Mouse (Mus musculus) fat pad, adult 2 months (tissue): ENCODE measurements around the gene Trmt61a.
A peak's percentile ranks its signal among the peaks of the same experiment; 100 is the strongest.

Source experiments
- DNase-seq: peaks from one replicate; pipeline ENCODE4 v3.0.0-alpha.2; 2011; ENCODE audit warnings: low read depth, low spot score; ENCODE audit errors: extremely low read depth

The Trmt61a gene

GRCm38 (mm10) chr12:111672176-111672575 is 5.7 kb upstream of the Trmt61a start, which contains the start of gene Ckb:
Ckb (minus strand) TSS chr12:111672338.
- DNase-seq: no peak

DNA sequence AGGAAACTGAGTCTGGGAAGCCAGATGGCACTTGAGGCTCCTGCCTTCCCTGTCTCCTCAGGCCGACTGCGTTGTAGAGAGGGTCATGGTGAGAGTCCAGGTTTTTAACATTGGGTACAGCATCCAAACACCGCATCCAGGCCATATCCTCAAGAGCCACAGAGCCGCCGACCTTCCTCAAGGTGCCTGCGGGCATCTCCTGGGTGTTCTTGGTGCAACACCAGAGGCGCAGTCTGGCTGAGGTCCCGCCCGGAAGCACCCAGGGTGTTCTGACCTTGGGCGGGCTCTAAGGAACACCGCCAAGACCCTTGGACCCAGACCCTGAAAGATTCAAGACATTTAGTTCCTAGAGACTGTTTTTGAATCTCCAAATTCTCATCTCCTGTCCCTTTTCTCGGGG is 5.3 kb upstream of the Trmt61a start:
- DNase-seq: no peak

DNA sequence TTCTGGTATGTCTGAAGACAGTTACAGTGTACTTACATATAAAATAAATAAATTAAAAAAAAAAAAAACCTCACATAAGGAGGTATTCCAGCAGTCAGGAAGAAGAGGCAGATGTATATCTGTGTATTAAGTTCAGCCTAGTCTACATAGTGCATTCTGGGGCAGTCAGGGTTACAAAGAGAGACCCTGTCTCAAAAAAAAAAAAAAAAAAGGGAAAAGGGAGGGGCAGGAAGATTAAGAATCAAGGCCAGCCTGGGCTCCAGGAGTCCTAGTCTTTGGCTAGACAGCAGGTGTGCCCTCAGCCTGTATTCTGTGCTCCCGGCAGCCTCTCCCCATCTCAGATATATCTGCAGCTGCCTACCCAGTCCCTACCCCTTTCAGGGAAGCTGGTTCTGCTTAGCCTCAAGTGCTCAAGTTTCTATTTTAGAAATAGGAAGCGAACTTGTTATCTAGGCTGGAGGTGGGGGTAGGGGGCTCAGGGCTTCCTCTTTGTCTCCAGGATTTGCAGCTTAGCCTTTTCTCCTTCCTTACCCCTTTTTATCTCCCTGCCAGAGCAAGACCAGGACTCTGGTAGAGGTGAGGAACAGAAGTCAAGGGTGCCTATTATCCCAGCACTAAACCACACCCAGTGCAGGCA is 2.9 kb upstream of the Trmt61a start:
- no peak for DNase-seq

DNA sequence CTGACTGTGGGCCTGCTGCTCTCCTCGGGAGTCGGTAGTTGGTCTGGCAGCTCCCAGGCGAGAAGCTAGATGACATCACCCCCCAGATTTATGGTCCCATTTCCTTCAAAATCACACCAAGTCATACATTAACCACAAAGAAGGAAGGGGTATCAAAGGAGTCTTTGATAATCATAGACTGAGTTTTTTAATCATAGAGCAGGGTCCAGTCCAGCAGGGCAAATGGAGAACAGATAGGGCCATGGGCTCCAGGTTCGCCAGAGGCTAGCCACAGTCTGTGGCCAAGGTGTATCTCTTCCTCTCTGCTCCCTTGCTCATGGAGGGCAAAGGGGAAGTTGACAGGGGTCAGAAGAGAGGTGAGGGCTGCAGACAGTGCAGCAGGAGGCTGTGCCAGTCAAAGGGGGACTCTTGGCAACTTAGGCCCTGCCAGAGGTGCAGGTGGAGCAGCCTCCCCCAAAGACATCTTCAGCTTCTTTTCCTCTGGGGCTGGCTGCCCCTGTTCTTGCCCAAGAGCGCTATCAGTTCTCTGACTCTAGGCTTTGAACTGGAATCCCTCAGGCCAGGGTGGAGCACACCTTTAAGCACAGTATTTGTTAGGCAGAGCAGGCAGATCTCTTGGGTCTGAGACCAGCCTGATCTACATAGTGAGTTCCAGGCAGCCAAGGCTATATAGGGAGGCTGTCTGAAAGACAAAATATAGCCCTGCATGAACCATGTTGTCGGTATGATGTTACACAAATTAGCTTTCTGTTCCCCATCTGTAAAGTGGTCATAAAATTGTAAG is 1.9 kb upstream of the Trmt61a start:
- no peak for DNase-seq

DNA sequence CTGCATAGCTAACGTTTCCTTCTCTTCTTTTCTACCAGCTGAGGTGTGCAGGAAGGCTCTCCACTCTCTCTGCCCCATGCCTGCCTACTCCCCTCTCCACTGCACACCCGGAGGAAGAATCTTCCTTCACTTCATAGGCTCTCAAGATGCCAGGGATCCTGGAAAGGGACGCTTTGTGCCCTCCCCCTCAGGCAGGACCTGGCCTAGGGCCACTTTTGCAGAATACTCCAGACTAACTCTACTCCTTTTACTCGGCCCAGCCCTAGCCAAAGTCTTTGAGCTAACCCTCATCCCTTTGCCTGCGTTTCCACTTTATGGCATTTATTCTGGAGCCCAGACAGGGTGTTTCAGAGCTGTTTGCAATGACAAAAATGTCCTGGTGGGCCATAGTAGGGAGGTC is 484 bp upstream of the Trmt61a start:
- DNase-seq: no peak

DNA sequence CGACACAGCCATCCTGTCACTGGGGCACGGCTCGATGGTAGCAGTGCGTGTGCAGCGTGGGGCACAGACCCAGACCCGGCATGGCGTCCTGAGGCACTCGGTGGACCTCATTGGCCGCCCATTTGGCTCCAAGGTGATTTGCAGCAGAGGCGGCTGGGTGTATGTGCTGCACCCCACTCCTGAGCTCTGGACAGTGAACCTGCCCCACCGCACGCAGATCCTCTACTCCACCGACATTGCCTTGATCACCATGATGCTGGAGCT is 697 bp downstream of the Trmt61a start:
- DNase-seq: no peak

- no peak for DNase-seq
Observed at GRCm38 (mm10) chr12:111678997-111679396, 1.1 kb downstream of the Trmt61a start.

DNA sequence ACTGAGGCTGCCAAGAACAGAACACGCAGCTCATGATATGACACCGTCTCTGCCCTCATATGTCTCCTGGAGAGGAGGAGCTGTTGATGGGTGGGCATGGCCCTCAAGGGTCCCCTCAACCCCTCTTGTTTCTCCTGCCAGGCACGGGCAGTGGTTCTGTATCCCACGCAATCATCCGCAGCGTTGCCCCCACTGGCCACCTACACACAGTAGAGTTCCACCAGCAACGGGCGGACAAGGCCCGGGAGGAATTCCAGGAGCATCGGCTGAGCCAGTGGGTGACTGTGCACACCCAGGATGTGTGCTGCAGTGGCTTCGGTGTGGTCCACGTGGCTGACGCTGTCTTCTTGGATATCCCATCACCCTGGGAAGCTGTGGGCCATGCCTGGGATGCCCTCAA is 2.8 kb downstream of the Trmt61a start:
- no peak for DNase-seq

GRCm38 (mm10) chr12:111681305-111681704 is 3.4 kb downstream of the Trmt61a start:
- no peak for DNase-seq

- peak; percentile 67 for DNase-seq
Observed at GRCm38 (mm10) chr12:111682003-111682402, 4.1 kb downstream of the Trmt61a start.

DNA sequence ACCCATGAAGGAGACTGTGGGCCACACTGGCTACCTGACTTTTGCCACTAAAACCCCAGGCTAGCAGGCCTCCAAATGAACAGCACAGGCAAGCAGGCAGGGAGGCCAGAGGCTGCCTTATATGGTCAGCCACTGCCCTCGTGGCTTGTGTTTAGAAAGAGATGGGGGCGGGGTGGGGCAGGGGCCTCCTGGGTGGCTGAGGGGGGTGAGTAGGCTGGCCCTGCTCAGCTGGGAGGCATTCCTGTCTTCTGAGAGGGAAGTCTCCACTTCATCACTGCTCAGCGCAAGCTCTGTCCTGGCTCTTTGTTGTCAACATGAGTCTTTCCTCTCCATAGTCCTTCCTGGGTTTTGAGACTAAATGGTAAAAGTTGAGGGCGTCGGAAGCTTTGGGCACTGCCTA is 4.9 kb downstream of the Trmt61a start:
- DNase-seq: no peak

DNA sequence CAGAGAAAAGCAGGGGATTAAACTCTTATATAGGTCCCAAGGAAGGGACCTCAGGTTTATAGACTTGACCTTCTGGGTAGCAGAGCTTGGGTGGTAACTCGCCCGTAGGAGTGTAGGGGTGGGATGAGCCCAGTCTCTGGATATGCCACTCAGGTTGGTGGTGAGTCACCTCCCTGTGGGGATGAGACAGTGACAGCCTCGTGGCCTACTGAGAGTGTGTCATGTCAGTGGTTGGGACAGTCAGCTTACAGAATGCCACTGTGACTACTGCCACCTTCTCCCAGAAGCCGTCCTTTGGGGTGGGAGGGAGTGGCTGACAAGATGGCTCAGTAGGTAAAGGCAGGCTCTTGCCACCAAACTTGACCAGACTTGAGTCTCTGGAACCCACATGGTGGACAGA is 8.5 kb downstream of the Trmt61a start:
- DNase-seq: no peak

DNA sequence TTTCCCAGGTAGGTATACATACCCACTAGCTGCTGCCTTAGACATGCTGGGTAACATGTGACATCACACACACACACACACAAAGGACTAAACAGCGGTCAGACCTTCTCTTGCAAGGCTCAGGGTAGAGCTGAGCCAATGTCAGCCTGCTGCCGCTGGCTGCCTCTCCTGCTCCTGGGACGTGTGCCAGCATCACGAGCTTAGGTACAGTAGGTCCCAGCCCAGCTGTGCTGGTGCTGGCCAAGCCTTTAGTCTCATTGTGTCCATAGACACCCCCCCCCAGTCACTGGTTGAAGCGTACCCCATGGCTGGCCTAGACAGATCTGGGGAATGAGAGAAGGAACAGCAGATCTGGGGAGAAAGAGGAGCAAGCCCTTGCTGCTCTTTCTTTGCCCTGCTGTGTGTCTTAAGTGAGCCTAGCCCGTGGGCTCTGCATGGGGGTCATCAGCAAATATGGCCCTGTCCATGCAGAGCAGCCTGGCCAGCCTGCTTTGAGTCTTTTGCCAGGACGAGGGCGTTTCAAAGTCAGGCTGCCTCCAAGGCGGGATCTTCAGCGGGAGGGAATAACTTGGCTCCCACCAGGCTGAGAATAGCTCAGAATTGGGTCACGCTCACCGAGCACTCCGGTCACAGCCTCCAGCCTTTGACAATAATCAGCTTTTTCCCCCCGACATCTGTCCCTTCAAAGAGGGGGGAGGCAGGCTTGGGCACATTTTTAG is 9.6 kb downstream of the Trmt61a start:
- no peak for DNase-seq

GRCm38 (mm10) chr12:111688069-111688428 is 10.1 kb downstream of the Trmt61a start:
- no peak for DNase-seq

DNA sequence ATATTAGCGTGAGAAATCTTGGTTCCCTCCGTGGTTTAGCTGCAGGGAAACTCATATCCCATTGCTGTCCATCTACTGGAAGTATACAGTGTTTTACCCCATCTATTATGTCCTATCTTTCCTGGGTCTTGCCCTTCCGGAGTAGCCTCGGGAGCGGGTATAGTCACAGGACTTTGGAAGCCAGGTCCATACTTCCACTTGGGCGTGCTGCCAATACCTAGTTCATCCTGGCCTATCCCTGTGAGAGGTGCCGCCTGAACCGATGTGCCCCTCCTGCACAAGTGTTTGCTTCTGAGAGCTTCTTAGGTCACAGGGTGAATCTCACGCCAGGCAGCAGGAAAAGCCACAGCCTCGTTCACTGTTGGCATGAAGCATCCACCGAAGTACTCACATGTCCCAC is 11.5 kb downstream of the Trmt61a start:
- no peak for DNase-seq

DNA sequence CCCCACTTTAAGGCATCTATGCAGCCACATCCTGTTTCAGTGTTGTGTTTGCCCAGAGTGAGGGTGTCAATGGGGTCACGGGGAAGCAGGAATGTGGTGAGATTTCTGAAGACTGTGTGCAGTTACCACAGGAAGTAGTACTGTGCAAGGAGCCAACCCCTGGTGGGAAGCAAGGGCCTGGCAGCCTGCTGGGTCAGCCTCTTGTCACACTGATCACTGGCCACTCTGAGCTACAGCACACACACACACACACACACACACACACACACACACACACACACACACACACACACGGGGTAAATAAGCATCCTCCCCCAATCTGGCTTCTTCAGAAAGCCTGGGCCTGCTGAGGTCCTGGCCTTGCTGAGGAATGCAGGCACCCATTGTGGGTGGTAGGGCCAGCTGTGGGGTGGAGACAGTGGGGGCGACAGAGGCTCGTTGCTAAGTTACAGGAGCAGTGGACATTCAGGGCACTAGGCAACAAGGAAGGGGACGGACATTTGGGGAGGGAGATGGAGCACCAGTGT is 13.5 kb downstream of the Trmt61a start:
- no peak for DNase-seq

GRCm38 (mm10) chr12:111692899-111693298 is 15.0 kb downstream of the Trmt61a start:
- DNase-seq: no peak

GRCm38 (mm10) chr12:111693341-111694270 is 15.7 kb downstream of the Trmt61a start:
- DNase-seq: no peak

DNA sequence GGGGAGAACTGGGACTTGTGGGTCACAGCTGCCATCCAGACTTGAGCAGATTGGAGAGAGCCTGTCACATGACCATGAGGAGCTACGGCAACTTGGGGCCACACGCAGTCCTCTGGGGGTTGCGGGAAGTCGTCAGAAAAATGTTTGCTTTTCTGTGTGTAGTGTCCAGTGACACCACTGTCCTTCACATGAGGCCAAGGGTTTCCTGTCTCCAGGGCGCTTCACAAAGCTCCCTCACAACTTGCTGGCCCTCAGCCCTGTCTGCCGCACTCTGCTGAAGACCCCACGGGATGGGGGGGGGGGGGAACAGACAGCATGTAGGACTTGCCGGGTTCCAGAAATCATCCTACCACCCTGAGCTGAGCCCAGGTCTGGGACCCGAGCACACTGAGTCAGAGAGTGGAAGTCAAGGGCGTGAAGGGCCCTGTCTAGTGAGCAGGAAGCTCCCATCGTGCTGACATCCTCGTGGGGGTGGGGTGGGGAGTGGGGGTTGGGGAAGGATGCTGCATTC is 16.4 kb downstream of the Trmt61a start:
- no peak for DNase-seq

GRCm38 (mm10) chr12:111694880-111695804 is 17.2 kb downstream of the Trmt61a start:
- DNase-seq: no peak
